Mouse (Mus musculus) E14TG2a.4 (cell line): Measurements from ENCODE around the gene 1110065P20Rik.

Experiments
- H3K27me3 ChIP-seq: 2 replicates; pipeline ENCODE4 v1.6.1; 2014; ENCODE audit warnings: low read length, control low read depth; ENCODE audit not compliant: insufficient read depth
- H3K36me3 ChIP-seq: 2 replicates; pipeline ENCODE4 v1.6.1; 2014; ENCODE audit warnings: low read length, control low read depth; ENCODE audit not compliant: insufficient read depth
- H3K4me1 ChIP-seq: replicated peaks from 2 replicates; pipeline ENCODE4 v1.6.1; 2014; ENCODE audit warnings: low read depth, low read length, control low read depth
- H3K4me3 ChIP-seq: replicated peaks from 2 replicates; pipeline ENCODE4 v1.5.1; 2014; ENCODE audit warnings: mild to moderate bottlenecking, low read length
- H3K9me3 ChIP-seq: 2 replicates; pipeline ENCODE4 v1.6.1; 2014; ENCODE audit warnings: low read length, control low read depth
- CTCF ChIP-seq: conservative IDR thresholded peaks from 2 replicates; pipeline ENCODE4 v1.5.1; 2014; ENCODE audit warnings: low read length
- NANOG ChIP-seq: IDR thresholded peaks from 2 replicates; pipeline ENCODE4 v1.6.1; 2014; ENCODE audit warnings: borderline replicate concordance, low read length, mixed read lengths
- POU5F1 ChIP-seq: IDR thresholded peaks from 2 replicates; pipeline ENCODE4 v1.6.1; 2014; ENCODE audit warnings: low read length, borderline replicate concordance

Gene 1110065P20Rik

GRCm38 (mm10) chr4:124808511-124808910 is 42.5 kb downstream of the 1110065P20Rik start:
- no peak for TF ChIP-seq NANOG
- TF ChIP-seq POU5F1: no peak
- no peak for TF ChIP-seq CTCF
- H3K27me3 ChIP-seq: no peaks in the 10 kb centered on the region
- no peak overlapping the region for H3K4me3 ChIP-seq
- peaks cover 78% of the 10 kb centered on the region for H3K36me3 ChIP-seq
- H3K9me3 ChIP-seq: no peaks in the 10 kb centered on the region
- peaks cover 75% of the 10 kb centered on the region for H3K4me1 ChIP-seq

- Histone ChIP-seq H3K36me3 (peaks cover 61% of the 10 kb centered on the region), H3K4me3 (peak overlapping the region; percentile 100), H3K4me1 (peaks cover 61% of the 10 kb centered on the region), H3K27me3 (no peaks in the 10 kb centered on the region), H3K9me3 (no peaks in the 10 kb centered on the region)
- TF ChIP-seq CTCF (no peak), POU5F1 (no peak), NANOG (no peak)
Observed at GRCm38 (mm10) chr4:124803406-124803805, 47.6 kb downstream of the 1110065P20Rik start.

- no peak for TF ChIP-seq POU5F1
- no peak for TF ChIP-seq NANOG
- no peak for TF ChIP-seq CTCF
- peaks cover 62% of the 10 kb centered on the region for H3K36me3 ChIP-seq
Observed at GRCm38 (mm10) chr4:124802309-124803260, 48.4 kb downstream of the 1110065P20Rik start.

GRCm38 (mm10) chr4:124801552-124802308 is 49.3 kb downstream of the 1110065P20Rik start, which contains the start of gene Mtf1:
Mtf1 (plus strand) TSS chr4:124802104.
- peak within 1 kb of the TSS; percentile 100 for H3K4me3 ChIP-seq
- H3K9me3 ChIP-seq: no peaks in the 10 kb centered on the region
- no peaks in the 10 kb centered on the region for H3K27me3 ChIP-seq
- TF ChIP-seq CTCF (peak; percentile 80), NANOG (no peak)
- peaks cover 44% of the 10 kb centered on the region for H3K4me1 ChIP-seq
- peaks cover 57% of the 10 kb centered on the region for H3K36me3 ChIP-seq

More at GRCm38 (mm10) chr4:124802309-124803260, 48.4 kb downstream of the 1110065P20Rik start:
- H3K27me3 ChIP-seq: no peaks in the 10 kb centered on the region
- H3K4me1 ChIP-seq: peaks cover 53% of the 10 kb centered on the region
- H3K9me3 ChIP-seq: no peaks in the 10 kb centered on the region
- H3K4me3 ChIP-seq: peak overlapping the region; percentile 100
